Mouse (Mus musculus): Measurements from ENCODE around the gene Tecpr2.

The Tecpr2 gene

GRCm38 (mm10) chr12:110889036-110890020, at the start of gene Tecpr2, which contains the start of gene Cinp:
Tecpr2 (plus strand) TSS chr12:110889264.
Cinp (minus strand) TSS chr12:110889145.
- TF ChIP-seq GATA4 (IDR thresholded peaks at IDR 0.05; ENCODE audit: insufficient replicate concordance, low read length), result peak; percentile 56; the same call in 1 of the 2 replicates

GRCm38 (mm10) chr12:110840348-110841198, 48.5 kb upstream of the Tecpr2 start, which contains the start of gene Mok:
Mok (minus strand) TSS chr12:110840939.
- TF ChIP-seq GATA4 (IDR thresholded peaks at IDR 0.05; ENCODE audit: insufficient replicate concordance, low read length), result no peak

- TF ChIP-seq GATA4 (IDR thresholded peaks at IDR 0.05; ENCODE audit: insufficient replicate concordance, low read length), result no peak
Observed at GRCm38 (mm10) chr12:110841731-110842493, 47.2 kb upstream of the Tecpr2 start.

- TF ChIP-seq GATA4 (IDR thresholded peaks at IDR 0.05; ENCODE audit: insufficient replicate concordance, low read length), result no peak
Observed at GRCm38 (mm10) chr12:110843194-110844048, 45.6 kb upstream of the Tecpr2 start.

GRCm38 (mm10) chr12:110844227-110845130, 44.6 kb upstream of the Tecpr2 start:
- TF ChIP-seq GATA4 (IDR thresholded peaks at IDR 0.05; ENCODE audit: insufficient replicate concordance, low read length), result no peak

- no peak for TF ChIP-seq GATA4 (IDR thresholded peaks at IDR 0.05; ENCODE audit: insufficient replicate concordance, low read length)
Observed at GRCm38 (mm10) chr12:110845131-110845880, 43.8 kb upstream of the Tecpr2 start.

- TF ChIP-seq GATA4 (IDR thresholded peaks at IDR 0.05; ENCODE audit: insufficient replicate concordance, low read length), result no peak
Observed at GRCm38 (mm10) chr12:110846191-110846765, 42.8 kb upstream of the Tecpr2 start.

GRCm38 (mm10) chr12:110850010-110850928, 38.8 kb upstream of the Tecpr2 start, which contains the start of gene Zfp839:
Zfp839 (plus strand) TSS chr12:110850253.
- TF ChIP-seq GATA4 (IDR thresholded peaks at IDR 0.05; ENCODE audit: insufficient replicate concordance, low read length), result no peak

GRCm38 (mm10) chr12:110850929-110851256, 38.2 kb upstream of the Tecpr2 start:
- no peak for TF ChIP-seq GATA4 (IDR thresholded peaks at IDR 0.05; ENCODE audit: insufficient replicate concordance, low read length)

GRCm38 (mm10) chr12:110851414-110851813, 37.6 kb upstream of the Tecpr2 start:
- no peak for TF ChIP-seq GATA4 (IDR thresholded peaks at IDR 0.05; ENCODE audit: insufficient replicate concordance, low read length)

GRCm38 (mm10) chr12:110851923-110852322, 37.1 kb upstream of the Tecpr2 start:
- no peak; the same call in 1 of the 2 replicates for TF ChIP-seq GATA4 (IDR thresholded peaks at IDR 0.05; ENCODE audit: insufficient replicate concordance, low read length)
